Mouse (Mus musculus): Measurements from ENCODE around the gene Slc34a1.
A peak's percentile ranks its signal among the peaks of the same experiment; 100 is the strongest.

- TF ChIP-seq CTCF (IDR thresholded peaks at IDR 0.05; ENCODE audit: borderline replicate concordance, extremely low read depth, insufficient read depth, insufficient read length) (peak; percentile 76), POLR2A (IDR thresholded peaks at IDR 0.05; ENCODE audit: borderline replicate concordance, extremely low read depth, insufficient read depth, insufficient read length, poor library complexity, severe bottlenecking) (no peak)
Observed at GRCm38 (mm10) chr13:55420933-55421800, 23.2 kb downstream of the Slc34a1 start.

All from brain, embryonic 14.5 days (tissue).